ENCODE assay signal across 17 mouse cellular contexts in genomic region chr6:47963051-47963450, GRCm38 (mm10). TPM values are rescaled to one million over a fixed set of nuclear protein-coding genes. Genes with fewer than 3 reads are reported as not detected.
DNase-seq lines count a peak whose midpoint lies in the region; ATAC-seq lines count a peak whose summit lies in the region.
"Had no signal": no experiment of that assay in that cellular context is flagged by ENCODE, and none has a peak within 500 bp of the region (broad histone marks: within the 10 kb centered on the region; RNA-seq: fewer than 3 reads in every experiment).

No protein-coding gene starts in this region.

- no peaks in the 10 kb centered on the region for H3K4me1 ChIP-seq in forebrain, embryonic 11.5 days (replicated peaks; ENCODE audit: control insufficient read depth, insufficient read depth, low read length)
- H3K4me1 ChIP-seq: embryonic facial prominence, embryonic 13.5 days; hindbrain, embryonic 13.5 days; neural tube, embryonic 12.5 days had no signal

- H3K4me2 ChIP-seq in forebrain, embryonic 11.5 days (ENCODE audit: low read depth, low read length, severe bottlenecking): no peak overlapping the region
- H3K4me2 ChIP-seq: embryonic facial prominence, embryonic 13.5 days; heart, embryonic 11.5 days; hindbrain, embryonic 13.5 days; neural tube, embryonic 12.5 days had no signal

- no peaks in the 10 kb centered on the region for H3K9me3 ChIP-seq in forebrain, embryonic 11.5 days (ENCODE audit: control insufficient read depth, low read length)
- H3K9me3 ChIP-seq: embryonic facial prominence, embryonic 13.5 days; hindbrain, embryonic 13.5 days; megakaryocyte, embryonic 14.5 days; neural tube, embryonic 12.5 days had no signal

- 92% methylated on average over 7 of the region's 7 CpGs for WGBS in forebrain, embryonic 11.5 days

- H3K27me3 ChIP-seq in forebrain, embryonic 11.5 days (ENCODE audit: control insufficient read depth, insufficient read depth, low read length): no peaks in the 10 kb centered on the region
- H3K27me3 ChIP-seq: embryonic facial prominence, embryonic 13.5 days; hindbrain, embryonic 13.5 days; megakaryocyte, embryonic 14.5 days; neural tube, embryonic 12.5 days had no signal

- no peak overlapping the region for H3K4me3 ChIP-seq in forebrain, embryonic 11.5 days (ENCODE audit: low read depth, low read length)
- H3K4me3 ChIP-seq: embryonic facial prominence, embryonic 13.5 days; hindbrain, embryonic 13.5 days; megakaryocyte, embryonic 14.5 days; neural tube, embryonic 12.5 days had no signal

- H3K9ac ChIP-seq in forebrain, embryonic 11.5 days (ENCODE audit: low read length): no peak overlapping the region
- H3K9ac ChIP-seq: embryonic facial prominence, embryonic 13.5 days; hindbrain, embryonic 13.5 days; neural tube, embryonic 12.5 days had no signal

- intact Hi-C loops in left cerebral cortex, postnatal 10 days (cut with DNase I): no loop called here

- H3K27ac ChIP-seq in forebrain, embryonic 11.5 days (ENCODE audit: low read depth, low read length): no peak overlapping the region
- H3K27ac ChIP-seq: embryonic facial prominence, embryonic 13.5 days; hindbrain, embryonic 13.5 days; kidney, postnatal 0 days; neural tube, embryonic 12.5 days had no signal

- peak; percentile 73 for DNase-seq in adrenal gland, adult 2 months
- no peak for DNase-seq in adrenal gland, postnatal 4 days (ENCODE audit: low spot score in 2 of 2)
- peak; percentile 10 to 28 for DNase-seq in left cerebral cortex, adult 18-20 months (ENCODE audit: low spot score in 2 of 2)
- DNase-seq in left cerebral cortex, postnatal 10 days (ENCODE audit: extremely low spot score in 1 of 2, low spot score in 2 of 2): no peak
- peak; percentile 66 for DNase-seq in 416B (ENCODE audit: low read depth)
- peak; percentile 36 for DNase-seq in adrenal gland, postnatal 10 days
- no peak for DNase-seq in lung, postnatal 4 days
- DNase-seq in forebrain, embryonic 11.5 days (ENCODE audit: low spot score): no peak
- DNase-seq: cerebellum, adult 9-11 months; heart, postnatal 14 days; lung, postnatal 10 days had no signal

- H3K36me3 ChIP-seq in forebrain, embryonic 11.5 days (ENCODE audit: control insufficient read depth, insufficient read depth, low read length): no peaks in the 10 kb centered on the region; the same call in 1 of the 2 replicates

- no peak for ATAC-seq in forebrain, embryonic 11.5 days (replicated peaks; ENCODE audit: low FRiP score)

RNA-seq across cellular contexts. Expression of gene Zfp956, which starts 9.9 kb away (rescaled TPM):
- total RNA-seq in adrenal gland, adult 2 months (2021): 1 to 10 TPM; 3.8 to 8.6 TPM
- 10.4 and 11.6 TPM in 2 replicates for polyA plus RNA-seq in adrenal gland, adult 2 months (2012; rRNA removed)
- total RNA-seq in adrenal gland, postnatal 4 days (2021): 10 to 100 TPM; 16.3 to 19.0 TPM
- total RNA-seq in left cerebral cortex, adult 18-20 months (2021): 10 to 100 TPM; 19.6 to 20.2 TPM
- total RNA-seq in left cerebral cortex, postnatal 10 days (2021): 10 to 100 TPM; 23.8 to 24.8 TPM
- 10 to 100 TPM in 1 of 2 experiments, 1 to 10 TPM in 1; 6.5 to 10.3 TPM for total RNA-seq in adrenal gland, postnatal 10 days (2021)
- 7.5 and 7.9 TPM in 2 replicates for polyA plus RNA-seq in forebrain, embryonic 11.5 days (2014; fragmentation: Nextera tagmentation; extraction: Ambion mirVana)

RNA-seq across cellular contexts. Expression of gene Zfp212, which starts 42.8 kb away (rescaled TPM):
- 10 to 100 TPM; 13.4 to 15.5 TPM for total RNA-seq in adrenal gland, adult 2 months (2021)
- polyA plus RNA-seq in adrenal gland, adult 2 months (2012; rRNA removed): 8.2 and 8.4 TPM in 2 replicates
- 10 to 100 TPM; 26.6 to 26.8 TPM for total RNA-seq in adrenal gland, postnatal 4 days (2021)
- 10 to 100 TPM; 17.0 to 18.3 TPM for total RNA-seq in left cerebral cortex, adult 18-20 months (2021)
- 10 to 100 TPM; 14.8 to 16.7 TPM for total RNA-seq in left cerebral cortex, postnatal 10 days (2021)
- total RNA-seq in adrenal gland, postnatal 10 days (2021): 10 to 100 TPM; 14.0 to 17.7 TPM
- 15.9 and 17.5 TPM in 2 replicates for polyA plus RNA-seq in forebrain, embryonic 11.5 days (2014; fragmentation: Nextera tagmentation; extraction: Ambion mirVana)

Comparison
In these comparisons a context has a peak if more than half of its experiments do, and no peak if none do; other contexts are left out.
1. DNase-seq: peak in adrenal gland, adult 2 months (single experiment), left cerebral cortex, adult 18-20 months (2 of 2), 416B (single experiment) and adrenal gland, postnatal 10 days (single experiment); none in adrenal gland, postnatal 4 days (0 of 2), left cerebral cortex, postnatal 10 days (0 of 2), lung, postnatal 4 days (0 of 2) and forebrain, embryonic 11.5 days (single experiment).